Mouse (Mus musculus): ENCODE measurements around the gene Igfbp2.

Igfbp2 gene

DNA sequence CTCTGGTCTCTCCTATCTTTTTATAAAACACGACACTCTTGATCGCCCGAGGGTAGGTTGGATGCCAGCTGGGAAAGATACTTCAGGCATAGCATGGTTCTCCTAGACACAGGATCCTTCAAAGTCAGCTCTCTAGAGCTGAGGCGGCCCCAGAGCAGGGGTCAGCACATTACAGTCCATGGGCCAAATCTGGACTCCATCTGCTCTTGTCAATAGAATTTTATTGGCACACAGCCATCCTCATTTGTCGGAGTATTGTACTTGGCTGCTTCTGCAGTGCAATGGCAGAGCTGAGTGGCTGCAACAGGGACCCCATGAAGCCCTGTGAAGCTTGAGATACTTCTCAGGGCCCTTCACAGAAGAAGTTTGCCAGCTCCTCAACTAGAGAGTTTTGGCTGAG, 9.1 kb upstream of the Igfbp2 start:
- DNase-seq (ENCODE audit: low spot score): no peak

DNA sequence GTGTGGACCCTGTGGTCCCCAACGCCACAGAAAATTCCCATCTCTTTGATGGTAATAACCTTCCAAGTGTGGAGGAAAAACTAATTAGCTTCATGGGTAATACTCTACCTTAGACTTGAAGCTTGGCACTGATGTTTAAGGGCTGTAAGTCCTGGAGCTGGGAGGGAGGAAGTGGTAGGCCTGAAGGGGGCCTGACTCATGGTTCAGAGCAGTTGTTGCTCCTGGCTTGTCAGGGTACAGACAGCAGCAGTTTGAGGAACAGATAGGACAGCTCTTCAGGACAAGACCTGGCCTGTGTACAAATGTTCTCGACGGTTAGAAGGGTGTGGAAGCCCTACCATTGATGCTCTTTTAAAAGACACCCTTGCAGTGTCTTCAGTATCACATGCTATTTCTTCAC, 8.7 kb upstream of the Igfbp2 start:
- DNase-seq (ENCODE audit: low spot score): no peak

DNA sequence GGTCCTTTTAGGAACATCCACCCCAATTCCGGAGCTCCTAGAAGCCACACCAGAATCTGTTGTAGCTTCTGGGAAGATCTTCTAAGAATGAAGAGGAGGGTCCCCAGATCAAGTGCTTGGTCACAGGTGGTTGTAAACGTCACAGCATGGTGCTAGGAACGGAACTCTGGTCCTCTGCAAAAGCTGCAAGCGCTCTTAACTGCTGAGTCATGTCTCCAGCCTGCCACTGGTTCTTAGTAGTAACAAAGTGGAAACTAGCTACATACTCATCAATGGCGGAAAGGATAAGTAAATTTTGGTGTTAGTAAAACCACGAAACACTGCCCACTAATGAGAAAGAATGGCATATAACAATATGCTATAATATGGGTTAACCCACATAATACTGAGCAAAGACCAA, 4.3 kb upstream of the Igfbp2 start:
- no peak for DNase-seq (ENCODE audit: low spot score)

DNA sequence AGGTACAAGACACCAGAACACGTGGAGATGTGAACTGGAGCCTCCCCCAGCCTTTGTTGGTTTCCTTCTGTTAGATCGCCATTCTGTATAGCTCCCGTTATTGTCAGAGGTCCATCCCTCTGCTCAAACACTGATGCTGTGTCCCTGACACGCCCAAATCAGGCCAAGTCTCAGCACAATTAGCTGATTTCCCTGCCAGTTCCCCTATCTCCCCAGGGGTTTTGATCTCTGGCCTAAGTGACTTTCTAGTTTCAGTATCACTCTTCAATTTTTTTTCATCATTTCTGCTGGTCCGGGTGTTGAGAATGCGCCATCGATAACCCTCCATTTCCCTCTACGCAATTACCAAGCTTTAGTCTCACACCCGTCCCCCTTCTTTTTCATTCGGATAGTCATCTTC, 1.4 kb upstream of the Igfbp2 start:
- DNase-seq (ENCODE audit: low spot score): no peak

DNA sequence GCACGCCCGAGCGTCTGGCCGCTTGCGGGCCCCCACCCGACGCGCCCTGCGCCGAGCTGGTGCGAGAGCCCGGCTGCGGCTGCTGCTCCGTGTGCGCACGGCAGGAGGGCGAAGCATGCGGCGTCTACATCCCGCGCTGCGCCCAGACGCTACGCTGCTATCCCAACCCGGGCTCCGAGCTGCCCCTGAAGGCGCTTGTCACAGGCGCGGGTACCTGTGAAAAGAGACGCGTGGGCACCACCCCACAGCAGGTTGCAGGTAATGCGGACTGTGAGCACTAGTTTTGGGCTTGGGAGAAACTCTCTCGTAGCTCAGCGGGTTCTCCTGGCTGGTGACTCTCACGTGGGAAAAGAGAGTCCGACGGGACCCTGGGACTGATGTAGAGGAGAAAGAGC, 401 bp downstream of the Igfbp2 start:
- DNase-seq (ENCODE audit: low spot score): no peak

DNA sequence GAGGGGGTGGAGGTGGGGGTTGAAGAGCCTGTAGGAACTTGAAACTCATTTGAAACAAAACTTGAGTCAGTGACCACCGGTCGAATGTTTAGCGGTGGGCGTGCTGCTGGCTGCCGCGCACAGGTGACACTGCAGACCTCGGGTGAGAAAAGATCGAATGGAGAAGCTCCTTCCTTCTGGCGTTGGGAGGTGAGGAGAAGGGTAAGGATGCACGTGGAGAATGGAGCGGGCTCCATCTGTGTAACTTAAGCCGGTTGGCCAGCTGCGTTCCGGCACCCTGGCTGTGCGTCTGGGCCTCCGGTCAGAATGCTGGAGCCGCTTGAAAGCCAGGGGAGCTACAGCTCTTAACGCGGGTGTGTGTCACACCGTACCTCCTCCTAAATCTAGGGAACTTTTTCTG, 983 bp downstream of the Igfbp2 start:
- no peak for DNase-seq (ENCODE audit: low spot score)

DNA sequence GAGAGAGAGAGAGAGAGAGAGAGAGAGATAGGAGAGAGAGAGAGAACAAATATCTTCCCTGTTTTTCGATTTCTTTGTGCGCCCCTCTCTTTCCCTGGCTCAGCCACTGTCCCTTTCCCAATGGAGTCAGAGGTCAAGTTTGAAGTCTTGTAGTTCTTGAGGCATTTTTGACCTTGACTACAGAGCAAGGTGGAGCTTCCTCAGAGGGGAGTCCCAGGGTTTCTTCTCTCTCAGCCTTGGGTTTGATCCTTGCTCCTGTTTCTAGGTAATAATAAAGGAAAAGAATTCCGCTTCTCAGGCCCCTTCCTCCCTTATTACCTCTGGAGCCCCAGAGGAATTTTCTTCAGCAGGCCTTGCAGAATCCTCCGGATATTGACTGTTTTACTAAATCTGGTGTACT, 1.6 kb downstream of the Igfbp2 start:
- DNase-seq (ENCODE audit: low spot score): no peak

DNA sequence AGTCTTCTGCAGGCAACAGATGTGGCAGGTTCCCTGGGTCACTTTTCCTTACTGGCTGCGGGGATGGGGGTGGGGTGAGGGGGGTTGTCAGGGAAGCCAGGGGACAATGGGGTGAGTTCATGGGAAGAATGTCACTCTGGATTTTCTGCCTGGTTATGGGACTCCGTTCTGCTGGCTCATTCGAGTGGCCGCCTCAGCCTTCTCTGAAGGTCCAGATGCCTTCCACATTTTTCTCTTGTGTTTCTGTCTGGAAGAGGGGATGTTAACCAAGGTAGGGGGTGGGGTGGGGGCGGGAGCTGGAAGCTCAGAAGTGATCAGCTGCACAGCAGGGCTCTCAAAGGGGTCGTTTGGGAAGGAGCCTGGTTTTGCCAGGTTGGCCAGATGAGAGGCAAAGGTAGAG, 2.1 kb downstream of the Igfbp2 start:
- DNase-seq (ENCODE audit: low spot score): no peak

DNA sequence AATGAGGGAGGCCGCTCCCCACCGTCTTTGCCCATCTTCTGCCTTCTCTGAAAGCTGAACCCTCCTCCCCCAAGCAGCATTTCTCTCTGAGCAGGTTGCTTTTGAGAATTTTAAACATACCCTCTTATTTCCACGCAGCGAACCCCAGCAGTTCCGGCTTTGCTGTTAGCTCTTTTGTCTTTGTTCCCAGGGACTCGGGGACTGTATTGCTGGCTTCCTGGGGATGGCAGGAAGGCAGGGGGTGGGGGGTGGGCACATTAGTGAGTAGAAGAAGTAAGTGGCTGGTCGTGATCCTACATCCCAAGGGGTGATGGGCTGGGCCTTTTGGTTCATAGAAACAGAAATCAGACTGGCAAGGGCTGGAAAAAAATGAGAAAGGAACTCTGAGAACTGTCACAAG, 2.6 kb downstream of the Igfbp2 start:
- DNase-seq (ENCODE audit: low spot score): no peak

DNA sequence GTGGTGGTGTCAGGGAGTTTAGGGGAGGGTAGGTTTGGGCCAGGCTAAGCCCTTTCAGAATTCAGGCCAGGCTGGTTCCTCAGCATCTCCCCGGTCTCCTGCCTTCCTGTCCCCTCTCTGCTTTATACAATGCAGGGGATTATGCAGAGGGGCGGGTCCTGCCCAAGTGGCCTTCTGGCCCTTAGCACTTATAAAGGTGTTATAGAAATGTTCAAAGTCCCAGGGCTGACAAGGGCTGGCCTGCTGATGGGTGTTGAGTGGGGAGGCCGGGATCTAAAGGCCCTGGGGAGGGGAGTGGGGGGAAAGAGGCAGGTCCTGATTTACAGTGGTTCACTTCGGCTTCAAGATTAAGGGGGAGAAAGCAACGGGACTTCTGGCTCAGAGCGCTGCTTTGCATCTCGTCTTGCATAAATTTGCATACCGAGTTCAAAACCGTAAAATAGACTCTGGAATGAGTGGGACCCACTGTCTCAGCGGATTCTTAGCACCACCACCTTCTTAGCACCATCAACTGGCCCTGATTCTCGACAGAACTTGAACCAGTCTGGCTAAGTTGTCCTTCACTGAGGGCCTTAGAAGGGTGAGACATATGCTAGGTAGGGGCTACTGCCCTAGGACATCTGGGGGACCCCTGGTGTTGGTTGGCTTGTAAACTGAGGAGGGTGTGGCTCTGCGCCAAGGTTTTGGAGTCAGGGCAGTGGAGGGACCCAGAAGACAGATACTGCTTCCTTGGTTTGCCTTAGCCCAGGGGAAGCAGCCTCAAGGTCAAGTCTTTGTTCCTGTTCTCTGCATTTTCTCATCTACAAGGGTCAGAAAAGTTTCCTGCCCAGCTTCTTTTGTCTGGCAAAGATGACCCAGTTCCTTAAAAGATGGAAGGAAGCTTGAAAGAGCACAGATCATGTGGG, 3.4 kb downstream of the Igfbp2 start:
- DNase-seq (ENCODE audit: low spot score): no peak

DNA sequence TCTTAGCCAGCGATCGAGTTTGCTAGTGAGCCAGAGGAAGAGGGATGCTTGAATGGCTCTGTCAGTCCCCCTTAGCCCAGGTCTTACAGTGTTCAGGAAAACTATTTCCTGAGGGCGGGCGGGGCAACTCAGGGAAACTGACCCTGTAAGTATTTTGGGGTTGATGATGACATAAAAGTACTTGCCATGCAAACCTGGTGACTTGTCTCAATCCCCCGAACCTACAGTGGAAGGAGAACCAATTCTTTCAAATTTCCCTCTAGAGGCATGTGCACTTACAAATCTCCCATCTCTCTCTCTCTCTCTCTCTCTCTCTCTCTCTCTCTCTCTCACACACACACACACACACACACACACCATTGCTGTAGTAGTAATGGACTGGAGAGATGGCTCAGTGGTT, 4.5 kb downstream of the Igfbp2 start:
- DNase-seq (ENCODE audit: low spot score): no peak

DNA sequence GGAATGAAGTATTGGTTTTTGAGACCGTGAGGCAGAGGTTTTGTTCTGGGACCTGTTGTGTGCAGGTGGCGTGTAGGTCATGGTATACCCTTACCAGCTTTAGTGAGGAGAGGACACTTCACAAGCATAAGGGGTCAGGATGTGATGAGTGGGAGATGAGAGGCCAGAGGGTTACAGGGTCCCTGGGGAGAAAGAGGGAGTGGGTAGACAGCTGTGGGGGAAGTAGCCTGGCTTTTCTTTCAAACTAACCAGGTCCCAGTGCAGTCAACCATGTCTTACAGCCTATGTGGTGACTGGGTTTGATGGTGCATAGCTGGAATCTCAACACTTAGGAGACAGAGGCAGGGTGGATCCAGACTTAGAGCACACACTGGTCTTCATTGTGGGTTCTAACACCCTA, 6.2 kb downstream of the Igfbp2 start:
- DNase-seq (ENCODE audit: low spot score): no peak

DNA sequence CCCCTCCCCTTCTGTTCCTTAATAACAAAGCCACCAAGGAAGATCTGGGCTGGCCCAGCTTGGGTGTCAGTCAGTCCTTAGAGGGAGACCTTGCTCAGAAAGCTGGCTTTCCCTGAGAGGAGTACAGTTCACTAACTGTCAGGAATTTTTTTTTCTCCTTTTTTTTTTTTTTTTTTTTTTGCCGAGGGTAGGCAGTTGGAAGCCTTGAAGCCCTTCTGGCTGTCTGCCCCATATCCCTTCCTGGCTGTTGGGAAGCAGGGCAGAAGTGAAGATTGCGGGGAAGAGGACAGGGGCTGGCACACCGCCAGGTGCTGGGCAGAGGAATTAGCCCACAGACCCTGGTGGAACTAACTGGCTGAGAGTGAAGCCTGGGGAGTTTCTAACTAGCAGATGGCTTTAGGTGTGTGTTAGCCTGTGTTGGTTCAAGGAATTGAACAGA, 8.4 kb downstream of the Igfbp2 start:
- no peak for DNase-seq (ENCODE audit: low spot score)

DNA sequence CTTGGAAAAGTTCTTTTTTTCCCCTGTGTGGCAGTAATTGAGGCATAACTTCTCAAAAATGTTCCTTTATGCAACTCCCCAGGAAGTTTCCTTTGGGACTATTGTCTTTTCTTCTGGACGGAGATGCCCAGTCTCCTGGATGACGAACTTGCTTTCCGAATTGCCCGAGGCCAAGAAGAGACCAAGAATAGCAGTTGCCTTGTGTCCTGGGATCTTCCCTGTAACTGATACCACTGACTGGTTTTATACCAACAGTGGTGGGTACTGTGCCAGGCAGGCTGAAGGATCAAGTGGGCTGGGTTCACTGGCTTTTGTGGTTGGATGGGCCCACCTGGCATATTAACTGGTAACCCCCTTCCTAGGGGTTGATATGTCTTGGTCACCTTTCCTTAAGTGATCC, 9.3 kb downstream of the Igfbp2 start:
- DNase-seq (ENCODE audit: low spot score): no peak

DNA sequence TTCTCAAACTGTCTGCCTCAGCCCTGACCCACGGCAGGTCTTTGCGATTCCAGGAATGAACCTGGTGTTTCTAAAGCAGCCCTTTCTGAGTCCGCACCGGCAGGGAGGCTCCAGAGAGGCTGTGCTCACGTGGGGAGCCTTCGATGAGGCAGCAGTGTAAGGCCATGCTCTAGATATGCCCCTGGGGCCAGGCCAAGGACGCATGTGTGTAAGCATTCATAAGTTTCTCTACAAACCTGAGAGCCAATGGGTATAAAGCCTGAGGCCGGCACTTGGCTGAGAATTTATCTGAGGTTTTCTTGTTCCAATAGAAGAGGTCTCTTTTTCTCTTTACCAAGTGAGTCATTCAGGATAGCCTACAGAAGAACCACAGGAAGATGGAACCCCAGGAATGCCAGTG, 15.1 kb downstream of the Igfbp2 start:
- no peak for DNase-seq (ENCODE audit: low spot score)

DNA sequence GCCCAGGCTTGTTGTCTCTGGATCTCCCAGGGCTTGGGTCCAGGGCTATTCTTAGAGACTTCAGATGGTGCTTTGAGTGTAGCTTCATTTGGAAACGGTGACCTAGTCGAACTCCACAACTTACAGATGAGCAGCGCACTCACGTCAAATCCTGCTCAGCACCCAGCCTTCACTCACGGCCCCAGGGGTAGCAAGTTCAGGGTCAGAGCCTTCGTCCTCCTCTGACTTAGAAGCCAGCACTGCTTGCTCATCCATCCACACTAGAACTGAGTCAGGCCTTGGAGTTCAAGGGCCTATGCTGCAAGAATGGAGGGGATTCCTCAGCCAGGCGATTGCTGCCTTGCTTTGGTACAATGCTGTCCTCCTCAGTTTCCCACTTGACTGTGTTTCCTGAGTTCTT, 15.5 kb downstream of the Igfbp2 start:
- no peak for DNase-seq (ENCODE audit: low spot score)

DNA sequence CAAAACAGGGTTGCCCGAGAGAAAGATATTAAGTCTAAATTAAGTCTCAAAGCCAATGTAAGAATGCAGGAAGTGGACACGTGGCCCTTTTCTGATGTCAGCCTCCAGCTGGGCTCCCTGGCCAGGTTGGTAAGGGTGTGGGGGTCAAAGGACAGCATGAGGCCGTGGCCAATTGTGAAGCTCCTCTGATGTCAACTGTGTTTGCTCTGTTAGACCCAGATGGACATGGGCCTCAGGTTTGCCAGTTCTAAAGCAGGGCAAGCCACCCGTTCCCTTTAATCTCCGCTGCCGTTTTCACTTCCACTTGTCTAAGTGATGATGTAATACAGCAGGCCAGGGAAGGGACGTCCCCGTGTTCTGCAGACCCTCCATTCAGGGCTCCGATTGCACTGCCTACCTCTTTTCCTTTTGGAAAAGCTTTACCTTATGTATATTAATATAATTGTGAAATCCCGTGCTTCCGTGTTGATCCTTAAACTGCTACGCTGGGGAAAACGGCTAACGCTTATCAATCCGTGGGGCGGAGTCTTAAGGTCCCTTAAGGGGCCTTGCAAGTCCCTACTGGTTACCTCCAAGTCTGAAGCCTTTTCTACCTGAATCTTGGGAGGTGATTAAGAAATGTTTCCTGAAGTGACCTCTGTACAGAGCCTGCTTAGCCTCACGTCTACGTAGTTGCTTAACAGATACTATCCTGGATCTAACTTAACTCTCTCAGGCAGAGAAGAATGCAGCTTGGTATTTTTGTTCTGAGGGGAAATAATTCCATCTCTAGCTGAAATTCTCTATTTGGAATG, 18.6 kb downstream of the Igfbp2 start:
- DNase-seq (ENCODE audit: low spot score): no peak

DNA sequence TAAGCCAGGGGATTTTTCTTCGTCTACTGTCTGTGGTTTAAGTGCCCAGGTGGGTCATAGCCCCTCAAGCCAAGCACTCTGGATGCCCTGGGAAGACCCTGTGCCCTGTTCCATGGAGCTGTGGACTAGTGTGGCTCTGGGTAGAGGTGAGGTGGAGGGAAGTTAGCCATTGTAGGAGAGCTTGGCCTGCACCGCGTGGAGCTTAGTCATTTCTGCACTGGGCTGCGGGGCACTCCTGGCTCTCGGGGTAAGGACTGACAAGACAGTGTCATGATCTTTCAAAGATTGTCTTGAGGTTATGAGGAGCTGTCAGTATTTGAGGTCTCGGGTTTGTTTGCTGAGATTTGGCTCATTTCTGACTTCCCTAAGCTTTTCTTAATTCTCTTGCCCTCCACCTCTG, 20.4 kb downstream of the Igfbp2 start:
- DNase-seq (ENCODE audit: low spot score): no peak

DNA sequence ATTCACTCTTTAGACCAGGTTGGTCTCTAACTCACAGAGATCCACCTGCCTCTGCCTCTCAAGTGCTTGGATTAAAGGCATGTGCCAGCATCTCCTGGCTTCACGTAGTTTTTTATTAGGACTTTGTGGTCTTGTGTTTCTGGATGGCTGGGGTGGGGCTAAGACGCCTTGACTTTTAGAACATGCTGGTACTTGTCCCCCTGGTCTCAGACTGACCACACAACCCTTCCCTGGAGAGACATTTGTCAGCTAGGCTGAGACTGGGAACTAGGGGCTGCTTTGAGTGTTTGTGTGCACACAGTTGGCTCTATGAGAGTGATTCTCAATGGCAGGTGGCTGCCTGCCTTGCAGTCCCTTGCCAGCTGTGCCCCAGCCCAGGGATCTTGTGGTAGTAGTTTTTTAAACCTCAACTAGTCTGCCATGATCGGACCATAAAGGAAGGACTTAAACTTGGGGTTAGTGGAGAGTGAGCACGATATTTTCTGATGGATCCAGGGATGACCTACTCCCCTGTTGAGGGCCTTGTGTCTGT, 23.6 kb downstream of the Igfbp2 start:
- no peak for DNase-seq (ENCODE audit: low spot score)

DNA sequence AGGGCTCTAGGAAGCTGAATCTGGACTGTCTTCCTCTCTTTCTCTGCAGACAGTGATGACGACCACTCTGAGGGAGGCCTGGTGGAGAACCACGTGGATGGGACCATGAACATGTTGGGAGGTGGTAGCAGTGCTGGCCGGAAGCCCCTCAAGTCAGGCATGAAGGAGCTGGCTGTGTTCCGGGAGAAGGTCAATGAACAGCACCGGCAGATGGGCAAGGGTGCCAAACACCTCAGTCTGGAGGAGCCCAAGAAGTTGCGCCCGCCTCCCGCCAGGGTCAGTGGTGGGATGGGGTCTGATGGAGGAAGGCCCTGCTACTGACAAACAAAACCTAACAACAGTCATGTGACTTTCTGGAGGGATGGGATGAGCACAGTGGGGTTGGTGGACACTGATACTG, 24.7 kb downstream of the Igfbp2 start:
- no peak for DNase-seq (ENCODE audit: low spot score)

DNA sequence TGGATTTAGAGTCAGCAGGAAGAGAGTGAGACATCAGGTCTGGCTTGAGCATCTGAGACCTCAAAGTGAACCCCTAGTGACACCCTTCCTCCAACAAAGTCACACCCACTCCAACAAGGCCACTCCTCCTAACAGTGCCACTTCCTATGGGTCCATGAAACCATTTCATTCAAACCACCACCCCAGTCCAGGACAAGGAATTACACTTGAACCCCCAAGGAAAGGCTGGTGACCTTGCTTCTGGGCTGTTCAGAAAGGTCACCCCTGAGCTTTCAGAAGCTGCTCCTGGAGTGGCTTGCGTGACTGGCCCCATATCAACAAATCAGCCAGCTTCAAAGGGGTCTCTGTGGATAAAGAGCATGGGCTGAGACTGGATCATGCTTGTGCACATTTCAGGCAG, 29.5 kb downstream of the Igfbp2 start:
- DNase-seq (ENCODE audit: low spot score): no peak

DNA sequence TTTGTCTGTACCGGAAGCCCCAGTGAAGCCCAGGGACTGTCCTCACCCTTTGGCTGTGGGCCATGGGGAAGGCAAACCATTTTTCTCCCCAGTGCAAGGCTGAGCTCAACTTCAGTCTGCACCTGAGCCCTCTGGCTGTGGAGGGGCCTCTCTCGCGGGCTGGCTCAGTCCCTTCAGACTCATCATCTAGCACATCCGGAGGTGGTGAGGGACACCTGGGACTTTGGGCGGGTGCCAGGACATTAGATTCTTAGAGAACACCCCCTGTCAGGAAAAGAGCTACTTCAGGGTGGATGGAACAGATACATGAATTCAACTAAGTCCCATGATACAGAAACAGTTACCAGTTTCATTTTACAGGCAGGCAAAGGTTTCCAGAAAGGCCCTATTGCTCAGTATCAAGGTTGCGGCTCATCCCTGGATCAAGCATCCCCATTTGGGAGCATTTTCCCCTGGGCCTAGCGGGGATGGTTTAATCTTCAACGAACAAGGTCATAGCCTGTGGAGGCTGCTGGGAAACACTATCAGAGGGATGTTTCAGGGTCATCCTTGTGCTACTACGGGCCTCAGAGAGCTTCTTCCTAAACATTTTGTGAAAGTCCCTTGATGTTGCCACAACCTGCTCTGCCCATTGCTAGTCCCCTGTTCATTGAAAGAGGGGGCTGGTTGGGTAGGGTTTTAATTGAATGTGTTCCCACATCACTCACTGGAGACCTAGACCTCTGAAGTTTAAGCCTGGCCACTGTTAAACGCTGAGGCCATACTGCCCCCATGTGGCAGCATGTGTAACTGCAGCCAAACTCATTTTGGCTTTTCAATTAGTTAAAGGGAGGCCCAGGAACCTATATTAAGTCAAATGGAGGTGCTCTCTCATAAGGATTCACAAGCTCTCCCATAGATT, 30.3 kb downstream of the Igfbp2 start:
- no peak for DNase-seq (ENCODE audit: low spot score)
